Mouse (Mus musculus): ENCODE measurements around the gene Gatd1.
A peak's percentile ranks its signal among the peaks of the same experiment; 100 is the strongest.

The Gatd1 gene

DNA sequence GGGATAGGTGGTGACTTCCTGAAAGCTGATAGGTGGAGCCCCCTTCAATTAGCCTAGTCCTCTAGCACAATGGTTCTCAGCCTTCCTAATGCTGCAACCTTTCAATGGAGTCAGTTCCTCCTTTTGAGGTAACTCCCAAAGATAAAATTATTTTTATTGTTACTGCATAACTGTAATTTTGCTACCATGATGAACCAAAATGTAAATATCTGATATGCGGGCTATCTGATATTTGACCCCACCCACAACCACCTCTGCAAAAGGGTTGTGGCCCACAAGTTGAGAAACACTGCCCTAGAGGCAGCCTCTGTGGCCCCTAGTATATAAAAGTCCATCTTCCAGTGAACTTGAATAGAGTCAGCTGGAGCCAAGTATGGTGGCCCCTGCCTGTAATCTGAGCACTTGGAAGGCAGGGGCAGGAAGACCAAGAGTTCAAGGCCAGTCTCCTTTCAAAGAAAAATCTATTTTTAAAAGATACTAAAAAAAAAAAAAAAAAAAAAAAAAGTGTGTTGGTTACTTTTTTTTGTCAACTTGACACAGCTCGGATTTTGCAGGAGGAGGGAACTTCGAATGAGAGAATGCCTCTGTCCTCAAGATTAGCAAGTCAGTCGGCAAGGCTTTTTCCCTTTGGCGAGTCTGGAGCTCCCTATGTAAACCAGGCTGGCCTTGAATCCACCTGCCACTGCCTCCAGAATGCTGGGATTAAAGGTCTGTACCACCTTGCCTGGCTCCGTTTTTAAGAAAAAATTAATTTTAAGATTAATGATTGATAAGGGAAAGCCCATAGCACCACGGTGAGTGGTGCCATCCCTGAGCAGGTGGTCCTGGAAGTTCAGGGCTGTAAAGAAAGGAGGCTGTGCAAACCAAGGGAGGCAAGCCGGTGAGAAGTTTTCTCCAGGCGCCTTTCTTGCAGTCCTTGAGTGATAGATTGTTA is 23.3 kb downstream of the Gatd1 start:
- DNase-seq (ENCODE audit: low spot score in 2 of 2), result no peak

GRCm38 (mm10) chr7:141388487-141389109 is 25.3 kb downstream of the Gatd1 start:
- DNase-seq (ENCODE audit: low spot score in 2 of 2), result no peak

- DNase-seq (ENCODE audit: low spot score in 2 of 2), result no peak
Observed at GRCm38 (mm10) chr7:141387807-141388486, 26.0 kb downstream of the Gatd1 start.

GRCm38 (mm10) chr7:141381068-141381835 is 32.7 kb downstream of the Gatd1 start:
- DNase-seq (ENCODE audit: low spot score in 2 of 2), result no peak

DNA sequence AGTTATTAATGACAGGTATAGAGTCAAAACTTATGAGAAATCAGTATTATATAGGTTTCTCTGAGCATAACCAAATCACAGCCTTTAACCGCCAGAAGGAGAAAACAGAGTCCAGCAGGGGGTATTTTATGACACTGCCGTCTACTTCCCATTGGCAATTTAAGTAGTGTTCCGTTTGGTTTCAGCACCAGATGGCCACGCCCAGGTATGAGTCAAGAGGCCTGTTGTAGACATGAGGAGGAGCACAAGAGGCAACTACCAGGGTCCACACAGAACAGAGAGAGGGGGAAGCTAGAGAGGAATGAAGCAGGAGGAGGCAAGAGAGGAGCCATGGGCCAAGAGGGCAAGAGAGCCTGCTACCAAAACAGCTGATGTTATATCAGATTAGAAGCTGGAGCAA is 34.4 kb downstream of the Gatd1 start:
- DNase-seq (ENCODE audit: low spot score in 2 of 2), result no peak

GRCm38 (mm10) chr7:141374399-141374798 is 39.5 kb downstream of the Gatd1 start:
- DNase-seq (ENCODE audit: low spot score in 2 of 2), result no peak

- no peak for DNase-seq (ENCODE audit: low spot score in 2 of 2)
Observed at GRCm38 (mm10) chr7:141373611-141374010, 40.3 kb downstream of the Gatd1 start.

- no peak for DNase-seq (ENCODE audit: low spot score in 2 of 2)
Observed at GRCm38 (mm10) chr7:141371942-141372595, 41.9 kb downstream of the Gatd1 start.

GRCm38 (mm10) chr7:141369918-141370317 is 44.0 kb downstream of the Gatd1 start:
- DNase-seq (ENCODE audit: low spot score in 2 of 2), result no peak

DNA sequence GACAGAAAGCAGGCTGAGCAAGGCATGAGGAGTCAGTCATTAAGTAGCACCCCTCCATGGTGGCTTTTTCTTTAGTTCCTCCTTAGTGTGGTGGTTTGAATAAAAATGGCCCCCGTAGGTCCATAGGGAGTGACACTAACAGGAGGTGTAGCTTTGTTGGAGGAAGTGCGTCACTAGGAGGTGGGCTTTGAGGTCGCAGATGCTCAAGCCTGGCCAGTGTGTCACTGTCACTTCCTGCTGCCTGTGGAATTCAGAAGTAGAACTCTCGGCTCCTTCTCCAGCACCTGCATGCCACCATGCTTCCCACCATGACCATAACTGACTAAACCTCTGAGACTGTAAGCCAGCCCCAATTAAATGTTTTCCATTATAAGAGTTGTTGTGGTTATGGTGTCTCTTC is 46.6 kb downstream of the Gatd1 start:
- DNase-seq (ENCODE audit: low spot score in 2 of 2), result no peak

- DNase-seq (ENCODE audit: low spot score in 2 of 2), result no peak
Observed at GRCm38 (mm10) chr7:141365049-141365445, 48.9 kb downstream of the Gatd1 start.

DNA sequence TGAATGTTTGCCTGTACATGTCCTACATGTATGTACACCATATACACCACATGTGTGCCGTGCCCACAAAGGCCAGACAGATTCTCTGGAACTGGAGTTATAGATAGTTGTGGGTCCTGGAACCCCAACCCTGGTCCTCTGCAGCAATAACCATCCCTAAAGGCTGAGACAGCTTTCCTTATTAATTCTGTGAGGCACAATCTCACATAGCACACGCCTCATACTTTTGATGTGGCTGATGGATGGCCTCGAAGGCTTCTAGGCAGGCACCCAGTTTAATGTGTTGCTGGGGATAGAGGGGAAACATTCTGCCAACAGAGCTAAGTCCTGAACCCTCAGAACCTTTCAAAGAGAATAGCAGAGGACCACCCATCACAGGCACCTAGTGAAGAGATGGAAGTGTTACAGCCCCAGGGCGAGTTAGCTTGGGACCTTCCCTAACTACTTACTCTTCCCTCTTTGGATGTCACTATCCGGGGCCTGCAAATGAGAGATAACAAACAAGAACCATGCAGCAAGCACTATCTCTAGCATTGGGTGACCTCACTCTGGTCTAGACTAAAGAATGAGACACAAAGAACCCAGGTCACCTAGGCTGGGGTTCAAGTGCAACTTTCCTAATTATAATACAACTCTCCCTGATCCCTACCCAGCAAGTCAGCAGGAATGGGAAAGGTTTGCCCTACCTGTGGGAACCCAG is 49.4 kb downstream of the Gatd1 start:
- DNase-seq (ENCODE audit: low spot score in 2 of 2), result no peak

GRCm38 (mm10) chr7:141363752-141364125 is 50.2 kb downstream of the Gatd1 start:
- DNase-seq (ENCODE audit: low spot score in 2 of 2), result no peak

GRCm38 (mm10) chr7:141363106-141363751 is 50.7 kb downstream of the Gatd1 start:
- DNase-seq (ENCODE audit: low spot score in 2 of 2), result peak; percentile 87 to 88

DNA sequence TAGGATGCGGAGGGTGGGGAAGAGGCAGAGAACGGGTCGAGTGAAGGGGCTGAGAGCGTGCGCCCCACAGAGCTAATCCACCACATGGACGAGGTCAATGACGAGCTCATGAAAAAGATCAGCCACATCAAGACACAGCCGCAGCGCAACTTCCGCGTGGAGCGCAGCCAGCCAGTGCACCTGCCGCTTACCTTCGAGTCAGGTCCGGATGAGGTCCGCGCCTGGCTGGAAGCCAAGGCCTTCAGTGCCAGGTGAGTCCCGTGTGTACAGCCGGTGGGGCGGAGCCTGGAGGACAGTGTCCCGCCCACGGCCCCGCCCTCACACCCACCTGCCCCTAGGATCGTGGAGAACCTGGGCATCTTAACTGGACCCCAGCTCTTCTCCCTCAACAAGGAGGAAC is 52.4 kb downstream of the Gatd1 start:
- no peak for DNase-seq (ENCODE audit: low spot score in 2 of 2)
